Mouse (Mus musculus) MEL (cell line): ENCODE data around the gene Wdr54. TPM values are rescaled to one million over a fixed set of nuclear protein-coding genes. Genes with fewer than 3 reads are reported as not detected.

Experiments used
- DNase-seq: peaks from one replicate; pipeline ENCODE4 v3.0.0; 2011; ENCODE audit warnings: low read depth, low spot score
- H3K27ac ChIP-seq: 2 replicates; pipeline ENCODE4 v1.5.1; 2012; ENCODE audit warnings: low read depth, mild to moderate bottlenecking, control low read depth, low read length, moderate library complexity; ENCODE audit not compliant: control insufficient read depth
- H3K27me3 ChIP-seq, 2 experiments: fragments of 150-350 bp in 1 of 2; sonication (generic) in 1 of 2; 2 replicates each; pipeline ENCODE4 v1.6.1; 2012; ENCODE audit warnings: low read length in 2 of 2, mild to moderate bottlenecking in 2 of 2, improper control_type of control experiment in 1 of 2, moderate library complexity in 1 of 2; ENCODE audit not compliant: insufficient read depth in 2 of 2, control insufficient read depth in 1 of 2
- H3K36me3 ChIP-seq, 2 experiments: 2 replicates each; pipeline ENCODE4 v1.6.1; 2012 to 2014; ENCODE audit warnings: low read length in 2 of 2, improper control_type of control experiment in 1 of 2, inconsistent platforms in 1 of 2, mild to moderate bottlenecking in 1 of 2; ENCODE audit not compliant: insufficient read depth in 2 of 2, control insufficient read depth in 1 of 2
- H3K4me1 ChIP-seq, 2 experiments: fragments of 150-350 bp in 1 of 2; sonication (generic) in 1 of 2; 2 replicates each; pipeline ENCODE4 v1.6.1; 2012; ENCODE audit warnings: low read length in 2 of 2, improper control_type of control experiment in 1 of 2, mild to moderate bottlenecking in 1 of 2; ENCODE audit not compliant: insufficient read depth in 2 of 2, control insufficient read depth in 1 of 2
- H3K4me3 ChIP-seq, 2 experiments: fragments of 150-350 bp in 1 of 2; sonication (generic) in 1 of 2; 2 replicates each; pipeline ENCODE4 v1.5.1; 2012; ENCODE audit warnings: low read depth in 2 of 2, low read length in 2 of 2, mild to moderate bottlenecking in 2 of 2, moderate library complexity in 2 of 2, control low read depth in 1 of 2, improper control_type of control experiment in 1 of 2; ENCODE audit not compliant: control insufficient read depth in 1 of 2, insufficient read depth in 1 of 2
- H3K79me2 ChIP-seq: 2 replicates; pipeline ENCODE4 v1.6.1; 2012; ENCODE audit warnings: mild to moderate bottlenecking, low read length, moderate library complexity; ENCODE audit not compliant: control insufficient read depth, poor library complexity, insufficient read depth
- H3K9ac ChIP-seq: 2 replicates; pipeline ENCODE4 v1.6.1; 2012; ENCODE audit warnings: low read depth, mild to moderate bottlenecking, control low read depth, low read length, moderate library complexity; ENCODE audit not compliant: control insufficient read depth, poor library complexity, severe bottlenecking
- H3K9me3 ChIP-seq: fragments of 150-350 bp; sonication (generic); replicated peaks from 2 replicates; pipeline ENCODE4 v1.6.1; 2012; ENCODE audit warnings: mild to moderate bottlenecking, low read length, improper control_type of control experiment, moderate library complexity; ENCODE audit not compliant: insufficient read depth
- BHLHE40 ChIP-seq: IDR thresholded peaks from 2 replicates; pipeline ENCODE4 v1.6.1; 2012; ENCODE audit warnings: low read depth, mild to moderate bottlenecking, inconsistent platforms, low read length, improper control_type of control experiment, borderline replicate concordance
- CHD2 ChIP-seq: IDR thresholded peaks from 2 replicates; pipeline ENCODE4 v1.6.1; 2011; ENCODE audit warnings: low read length, improper control_type of control experiment
- E2F4 ChIP-seq: IDR thresholded peaks from 2 replicates; pipeline ENCODE4 v1.6.1; 2011; ENCODE audit warnings: low read depth, low read length, improper control_type of control experiment, borderline replicate concordance
- ETS1 ChIP-seq: IDR thresholded peaks from 2 replicates; pipeline ENCODE4 v1.6.1; 2012; ENCODE audit warnings: low read depth, mild to moderate bottlenecking, inconsistent platforms, low read length, improper control_type of control experiment, moderate library complexity
- GABPA ChIP-seq: IDR thresholded peaks from 2 replicates; pipeline ENCODE4 v1.6.1; 2012; ENCODE audit warnings: low read depth, mild to moderate bottlenecking, inconsistent platforms, low read length, improper control_type of control experiment, moderate library complexity
- JUND ChIP-seq: IDR thresholded peaks from 2 replicates; pipeline ENCODE4 v1.6.1; 2011; ENCODE audit warnings: low read depth, mild to moderate bottlenecking, improper control_type of control experiment, low read length
- MAX ChIP-seq: IDR thresholded peaks from 2 replicates; pipeline ENCODE4 v1.6.1; 2011; ENCODE audit warnings: low read length, improper control_type of control experiment
- MYC ChIP-seq: IDR thresholded peaks from 2 replicates; pipeline ENCODE4 v1.6.1; 2011; ENCODE audit warnings: low read depth, mild to moderate bottlenecking, low read length, improper control_type of control experiment, moderate library complexity
- NELFE ChIP-seq: IDR thresholded peaks from 2 replicates; pipeline ENCODE4 v1.6.1; 2011; ENCODE audit warnings: low read depth, low read length, improper control_type of control experiment
- POLR2A ChIP-seq, 2 experiments: IDR thresholded peaks; 2 replicates each; pipeline ENCODE4 v1.6.1; 2011 to 2012; ENCODE audit warnings: low read length in 2 of 2, mild to moderate bottlenecking in 2 of 2, control low read depth in 1 of 2, improper control_type of control experiment in 1 of 2, low read depth in 1 of 2, moderate library complexity in 1 of 2; ENCODE audit not compliant: control insufficient read depth in 1 of 2, insufficient read depth in 1 of 2, poor library complexity in 1 of 2
- RAD21 ChIP-seq: IDR thresholded peaks from 2 replicates; pipeline ENCODE4 v1.6.1; 2011; ENCODE audit warnings: mild to moderate bottlenecking, low read depth, low read length, improper control_type of control experiment
- RCOR1 ChIP-seq: IDR thresholded peaks from 2 replicates; pipeline ENCODE4 v1.6.1; 2012; ENCODE audit warnings: low read depth, mild to moderate bottlenecking, inconsistent platforms, low read length, improper control_type of control experiment
- SIN3A ChIP-seq: IDR thresholded peaks from 2 replicates; pipeline ENCODE4 v1.6.1; 2012; ENCODE audit warnings: low read length, improper control_type of control experiment, inconsistent platforms
- TBP ChIP-seq: IDR thresholded peaks from 2 replicates; pipeline ENCODE4 v1.8.0; 2011; ENCODE audit warnings: low read depth, low read length, improper control_type of control experiment
- TCF12 ChIP-seq: IDR thresholded peaks from 2 replicates; pipeline ENCODE4 v1.6.1; 2014; ENCODE audit warnings: low read depth, mild to moderate bottlenecking, inconsistent platforms, low read length, improper control_type of control experiment, moderate library complexity
- UBTF ChIP-seq: IDR thresholded peaks from 2 replicates; pipeline ENCODE4 v1.6.1; 2012; ENCODE audit warnings: low read depth, mild to moderate bottlenecking, inconsistent platforms, low read length, improper control_type of control experiment, moderate library complexity, borderline replicate concordance; ENCODE audit not compliant: insufficient read depth
- ZKSCAN1 ChIP-seq: IDR thresholded peaks from 2 replicates; pipeline ENCODE4 v1.6.1; 2012; ENCODE audit warnings: low read depth, mild to moderate bottlenecking, inconsistent platforms, low read length, improper control_type of control experiment, moderate library complexity
- polyA plus RNA-seq, 2 experiments: library from polyadenylated mRNA; stranded (reverse) in 1 of 2; unstranded in 1 of 2; fragments of >175 nt in 1 of 2; fragments of >200 nt in 1 of 2; gene quantifications; 2 replicates each; pipeline versions ENCODE4 v1.2.1 to v1.2.4; 2012; ENCODE audit warnings: low replicate concordance in 2 of 2, low read depth in 1 of 2; ENCODE audit not compliant: insufficient read length in 2 of 2, insufficient read depth in 1 of 2, missing spikeins in 1 of 2
- total RNA-seq: library from RNA; depleted of rRNA; stranded (reverse); fragments of 300-350 nt; gene quantifications from 2 replicates; pipeline ENCODE4 v1.2.3, GENCODE M21; 2012

Wdr54 gene
- total and polyA plus RNA-seq, 3 experiments, result 3.2 to 4.6 TPM; not detected in 1

GRCm38 (mm10) chr6:83175996-83176395 lies 19.8 kb upstream of the Wdr54 start:
- Histone ChIP-seq H3K4me1 (peaks cover 0 to 5% of the 10 kb centered on the region in 2 experiments; a peak in 1 of 4 replicates), H3K27me3 (no peaks in the 10 kb centered on the region), H3K27ac (no peak overlapping the region), H3K79me2 (no peaks in the 10 kb centered on the region), H3K9me3 (no peaks in the 10 kb centered on the region), H3K36me3 (no peaks in the 10 kb centered on the region), H3K9ac (no peak overlapping the region), H3K4me3 (no peak overlapping the region)
- no peak for TF ChIP-seq JUND
- TF ChIP-seq POLR2A (IDR thresholded peaks at IDR 0.05; ENCODE audit: control insufficient read depth in 1 of 2, insufficient read depth in 1 of 2, low read depth in 1 of 2, low read length in 2 of 2, poor library complexity in 1 of 2), result no peak
- no peak for TF ChIP-seq GABPA
- TF ChIP-seq RAD21, result no peak
- TF ChIP-seq TBP, result no peak
- DNase-seq, result no peak

- no peaks in the 10 kb centered on the region for H3K27me3 ChIP-seq
- no peaks in the 10 kb centered on the region for H3K36me3 ChIP-seq
- no peaks in the 10 kb centered on the region for H3K79me2 ChIP-seq
- H3K4me3 ChIP-seq, result no peak overlapping the region
- TF ChIP-seq CHD2, result no peak
- no peak for TF ChIP-seq BHLHE40
- no peak for TF ChIP-seq MAX
- no peak for TF ChIP-seq UBTF
- no peak for TF ChIP-seq ETS1
- TF ChIP-seq E2F4, result no peak
- TF ChIP-seq MYC, result no peak
- no peak for TF ChIP-seq RCOR1
- no peak for TF ChIP-seq SIN3A
- no peak for TF ChIP-seq ZKSCAN1
- TF ChIP-seq NELFE, result no peak
- TF ChIP-seq TCF12, result no peak
- TF ChIP-seq, all 39 proteins: peak for 0
- Histone ChIP-seq H3K4me1 (peaks cover 0 to 7% of the 10 kb centered on the region in 2 experiments; a peak in 2 of 4 replicates), H3K27ac (no peak overlapping the region), H3K9ac (no peak overlapping the region), H3K9me3 (no peaks in the 10 kb centered on the region)
- DNase-seq, result no peak
Measured at GRCm38 (mm10) chr6:83172240-83172920, 16.2 kb upstream of the Wdr54 start.
